Mouse (Mus musculus) thymus, postnatal 25 days (tissue): Measurements from ENCODE around the gene Adamts16.

Source experiments
- DNase-seq: peaks from one replicate; pipeline ENCODE4 v3.0.0; 2022

Adamts16 gene

DNA sequence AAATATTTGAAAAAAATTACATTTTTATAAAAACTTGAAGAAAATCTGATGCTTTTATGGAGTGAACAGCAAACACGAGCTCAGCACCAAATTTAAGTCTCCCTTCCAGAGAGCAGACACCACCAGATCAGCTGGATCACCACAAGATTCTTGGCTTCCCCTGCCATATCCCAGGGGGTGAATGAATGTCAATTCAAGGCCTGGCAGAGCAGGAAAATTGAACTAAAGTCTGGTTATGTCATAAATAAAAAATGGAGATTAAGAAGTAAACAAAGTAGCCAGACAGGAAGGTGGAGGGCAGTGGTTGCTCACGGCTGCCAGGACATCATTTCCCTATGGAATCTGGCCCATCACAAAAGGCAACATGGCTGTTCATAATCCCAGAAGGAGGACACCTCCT lies 80.3 kb downstream of the Adamts16 start:
- DNase-seq: no peak

DNA sequence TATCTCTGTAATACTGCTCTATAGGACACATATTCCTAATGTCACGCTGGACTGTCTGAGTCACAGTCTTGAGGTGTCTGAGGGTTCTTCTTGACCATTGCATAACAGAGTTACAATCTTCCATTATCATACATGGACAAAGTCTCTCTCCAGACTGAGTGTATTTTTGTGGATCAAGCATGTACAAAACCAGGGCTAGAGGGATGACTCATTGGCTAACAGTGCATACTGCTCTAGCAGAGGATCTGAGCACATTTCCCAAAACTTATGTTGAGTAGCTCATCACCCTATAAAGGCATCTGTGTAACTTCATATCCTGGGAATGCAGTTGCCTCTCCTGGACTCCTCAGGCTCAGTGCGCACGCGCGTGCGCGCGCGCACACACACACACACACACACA lies 81.4 kb downstream of the Adamts16 start:
- no peak for DNase-seq

DNA sequence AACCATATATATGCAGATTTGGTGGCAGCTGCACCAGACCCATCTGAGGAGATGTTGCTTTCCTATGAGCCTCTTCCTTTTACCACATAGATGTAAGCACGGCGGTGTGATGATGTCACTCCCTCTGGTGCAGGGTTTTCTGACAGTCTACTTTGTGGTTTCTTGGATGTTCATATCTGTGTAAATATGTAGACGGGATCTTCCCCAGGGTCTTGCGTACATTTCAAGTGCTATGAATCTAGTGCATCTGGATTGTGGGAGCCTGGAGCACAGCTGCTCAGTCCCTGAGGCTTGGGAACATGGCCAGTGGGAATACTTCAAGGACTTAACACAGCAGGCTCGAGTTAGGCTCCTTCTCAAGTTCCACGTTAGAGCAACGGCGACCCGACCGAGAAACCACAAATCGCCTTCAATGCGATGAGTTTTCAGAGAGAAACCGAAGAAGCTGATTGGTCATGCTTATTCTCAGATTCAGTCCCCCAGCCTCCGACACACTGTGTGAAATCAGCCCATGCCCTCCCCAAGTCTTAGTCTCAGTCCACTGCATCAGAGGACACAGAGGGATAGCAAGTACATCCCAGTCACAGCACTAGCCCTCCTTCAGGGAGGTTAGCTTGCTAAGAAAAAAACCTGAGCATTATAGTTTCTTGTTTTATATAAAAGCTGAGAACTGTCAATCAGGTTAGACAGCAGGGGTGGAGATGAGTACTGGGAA lies 95.2 kb downstream of the Adamts16 start:
- DNase-seq: no peak

DNA sequence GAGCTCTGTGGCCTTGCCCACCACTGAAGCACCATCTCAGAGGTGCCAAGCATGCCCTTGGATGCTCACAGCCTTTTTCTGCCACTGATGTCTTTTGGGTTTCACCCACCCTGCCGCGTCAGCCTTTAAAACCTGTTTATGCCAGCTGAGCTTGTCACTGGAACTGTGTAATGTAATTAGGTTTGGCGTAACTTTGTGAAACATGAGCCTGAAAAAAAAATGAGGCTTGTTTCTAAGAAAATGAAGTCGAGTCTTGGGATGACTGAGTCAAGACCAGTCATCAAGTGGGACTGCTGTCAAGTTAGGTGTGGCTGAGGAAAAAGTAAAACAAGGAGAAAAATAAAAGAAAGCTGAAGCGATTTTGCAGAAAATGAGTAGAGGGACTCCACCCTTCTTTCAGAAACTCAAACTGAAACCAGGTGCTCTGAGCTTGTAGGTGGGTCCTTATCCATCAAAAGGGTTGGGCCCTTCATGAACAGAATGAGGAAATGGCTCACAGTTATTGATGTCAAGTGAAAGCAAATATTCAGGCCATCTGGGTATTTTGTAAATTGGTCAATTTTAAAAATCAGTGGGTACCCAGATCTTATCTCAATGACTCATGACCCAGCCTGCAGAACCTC lies 97.1 kb downstream of the Adamts16 start:
- no peak for DNase-seq

DNA sequence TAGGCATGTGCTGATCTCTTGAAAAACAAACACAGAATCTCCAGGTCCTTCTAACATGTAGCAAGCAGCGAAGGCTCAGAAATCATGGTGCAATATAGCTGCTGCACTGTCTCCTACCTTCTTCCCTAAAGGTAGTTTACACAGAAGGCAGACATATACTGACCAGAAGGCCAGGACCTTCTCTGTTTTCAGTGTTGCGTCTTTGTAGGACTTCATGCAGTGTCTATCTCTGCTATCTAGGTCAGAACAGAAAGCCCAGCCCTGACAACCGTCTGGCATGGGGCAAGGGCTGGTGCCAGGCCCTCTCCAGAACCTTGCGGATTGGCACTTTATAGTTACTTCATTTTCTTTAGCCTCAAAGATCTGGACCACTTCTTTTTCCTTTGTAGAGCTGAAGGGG lies 98.9 kb downstream of the Adamts16 start:
- DNase-seq: no peak

DNA sequence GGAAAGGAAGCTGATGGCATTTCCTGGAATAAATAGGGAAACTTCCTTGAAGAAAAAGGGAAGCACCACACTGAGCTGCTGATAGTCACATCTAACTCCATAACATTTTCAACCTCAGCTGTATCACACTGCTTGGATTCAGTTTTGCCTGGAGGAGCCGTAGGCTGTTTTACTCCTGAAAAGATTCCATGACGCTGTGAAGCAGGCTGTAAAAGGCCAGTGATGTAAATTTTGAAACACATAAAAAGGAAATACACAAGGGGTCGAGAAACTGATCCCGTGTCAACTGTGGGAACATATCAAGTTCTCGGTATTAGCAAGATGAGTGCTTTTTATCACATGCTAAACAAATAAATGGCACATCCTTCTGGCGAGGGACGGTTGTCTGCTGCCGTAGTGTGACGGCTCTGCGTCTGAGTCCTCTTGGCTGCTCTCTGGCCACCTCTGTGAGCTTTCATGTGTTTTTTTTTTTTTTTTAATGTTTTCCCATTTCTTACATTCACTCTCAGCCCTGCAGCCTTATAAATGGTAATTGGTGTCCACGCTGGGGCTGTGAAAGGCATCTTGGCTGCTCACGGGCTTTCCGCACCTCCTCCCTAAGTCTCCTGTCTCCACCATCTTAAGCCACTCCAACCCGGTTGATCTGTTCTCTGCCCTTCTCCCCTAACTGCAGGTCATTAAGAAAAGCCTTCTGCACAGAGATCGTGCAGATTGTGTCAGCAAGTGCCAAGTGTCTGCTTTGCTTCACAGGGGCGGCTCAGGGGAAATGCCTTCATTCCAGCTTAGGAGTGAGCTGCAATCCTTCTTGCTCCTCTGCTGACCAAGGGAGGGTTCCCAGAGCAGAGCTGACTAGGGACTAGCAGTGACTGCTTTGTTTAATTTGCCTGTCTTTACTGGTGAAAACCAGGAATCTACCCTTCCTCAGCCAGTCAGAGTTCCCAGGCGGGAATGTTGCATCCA lies 101.0 kb downstream of the Adamts16 start:
- DNase-seq: no peak

DNA sequence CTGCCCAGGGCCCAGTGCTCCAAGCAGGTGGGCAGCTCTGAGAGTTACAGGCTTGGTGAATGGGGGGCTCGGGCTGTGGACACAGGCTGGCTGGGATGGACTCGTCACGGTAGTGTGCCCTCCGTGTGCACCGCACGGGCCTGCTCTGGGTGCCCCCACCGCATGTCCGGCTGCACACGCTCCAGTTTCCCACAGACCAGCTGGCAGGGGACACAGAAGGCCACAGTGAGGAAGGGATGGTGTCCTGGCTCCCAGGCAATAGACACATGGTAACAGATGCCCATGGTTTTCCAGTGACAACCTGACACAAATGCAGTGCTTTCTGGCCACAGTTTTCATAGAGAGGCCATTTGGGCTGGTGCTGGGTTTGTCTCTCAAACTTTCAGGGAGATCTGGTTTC lies 102.8 kb downstream of the Adamts16 start:
- DNase-seq: no peak

DNA sequence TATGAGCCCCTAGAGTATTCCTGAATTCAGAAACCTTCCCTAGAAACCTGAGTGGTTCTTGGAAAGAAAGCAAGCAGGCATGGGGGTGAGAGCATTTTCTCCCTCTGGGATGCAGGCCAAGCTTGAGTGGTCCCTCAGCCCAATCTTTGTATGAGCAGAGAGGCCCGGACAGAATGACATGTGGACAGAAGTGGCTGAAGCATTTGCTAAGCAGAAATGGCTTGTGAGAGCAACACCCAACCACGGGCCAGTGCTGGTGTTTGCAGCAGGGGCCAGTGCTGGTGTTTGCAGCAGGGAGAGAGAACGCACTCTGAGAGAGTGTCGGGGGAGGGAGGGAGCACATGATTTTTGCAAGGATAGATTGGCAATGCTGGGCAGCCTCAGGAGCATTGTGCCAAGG lies 105.2 kb downstream of the Adamts16 start:
- DNase-seq: no peak

DNA sequence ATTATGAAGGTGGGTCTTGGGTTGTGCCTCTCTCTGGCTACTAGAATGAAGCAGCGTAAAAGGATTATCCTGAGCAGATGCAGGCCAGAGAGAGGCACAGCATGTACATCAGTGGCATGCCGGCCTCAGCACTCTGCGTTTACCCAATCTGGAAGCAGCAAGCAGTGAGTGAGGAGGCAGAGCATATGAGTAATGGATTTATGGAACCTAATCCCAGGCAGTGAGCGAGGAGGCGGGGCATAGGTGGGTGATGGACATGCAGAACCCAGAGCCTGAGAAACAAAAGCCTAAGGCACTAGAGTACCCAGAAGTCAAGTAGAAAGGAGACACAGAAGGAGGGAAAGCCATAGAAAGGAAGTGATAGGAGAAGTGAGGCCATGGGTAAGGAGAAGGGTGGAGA lies 107.0 kb downstream of the Adamts16 start:
- DNase-seq: no peak

DNA sequence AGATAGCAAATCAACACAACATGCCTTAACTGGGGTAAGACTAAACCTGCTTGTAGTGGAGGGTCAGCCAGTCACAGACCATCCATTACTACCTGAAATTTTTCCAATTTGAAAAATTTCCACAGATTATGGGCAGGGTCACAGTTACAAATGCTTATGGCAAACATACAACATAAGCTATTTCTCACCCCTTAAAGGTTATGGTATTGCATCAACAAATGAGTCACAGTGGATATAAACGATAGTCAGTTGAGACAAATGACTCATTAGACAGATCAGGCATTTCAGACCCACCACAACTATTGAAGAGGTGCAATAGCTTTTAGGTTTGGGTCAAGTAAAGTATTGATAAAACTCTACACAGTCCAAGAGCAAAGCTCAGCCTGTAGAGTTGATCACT lies 107.7 kb downstream of the Adamts16 start:
- no peak for DNase-seq

DNA sequence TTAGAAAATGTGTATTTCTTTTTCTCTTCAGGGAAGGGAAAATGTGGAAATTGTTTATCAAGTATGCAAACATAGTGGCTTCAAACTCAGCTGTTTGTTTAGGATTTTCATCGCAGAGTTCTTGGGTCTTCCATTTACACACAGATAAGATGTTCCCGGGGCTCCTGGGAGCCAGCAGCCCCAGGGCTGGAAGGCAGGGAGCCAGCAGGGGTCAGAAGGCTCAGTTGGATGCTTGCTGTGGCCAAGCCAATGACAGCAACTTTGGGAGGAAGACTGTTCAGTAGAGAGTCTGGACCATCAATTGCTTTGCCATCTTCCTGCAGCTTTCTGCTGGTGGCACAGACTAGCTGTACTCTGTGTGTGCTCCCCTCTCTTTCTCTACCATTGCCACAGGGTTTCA lies 108.4 kb downstream of the Adamts16 start:
- DNase-seq: no peak

DNA sequence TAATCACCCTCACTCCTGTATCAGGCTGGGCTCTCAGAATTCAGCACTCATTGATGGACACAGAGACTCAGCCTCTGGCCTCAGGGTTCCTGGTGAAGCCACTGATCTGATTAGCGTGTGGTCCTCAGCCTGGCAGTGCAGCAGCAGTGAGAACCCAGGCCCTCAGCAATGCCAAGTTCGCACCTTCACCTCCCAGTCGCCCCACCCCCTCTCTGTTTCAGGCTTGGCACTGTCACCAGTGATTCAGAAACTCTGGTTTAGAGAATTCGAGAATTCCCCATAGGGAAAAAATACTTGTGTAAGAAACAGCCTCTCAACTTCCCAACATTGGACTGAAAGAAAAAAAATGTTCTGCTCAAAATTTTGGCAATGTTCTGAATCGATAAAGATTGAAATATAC lies 108.8 kb downstream of the Adamts16 start:
- DNase-seq: no peak

DNA sequence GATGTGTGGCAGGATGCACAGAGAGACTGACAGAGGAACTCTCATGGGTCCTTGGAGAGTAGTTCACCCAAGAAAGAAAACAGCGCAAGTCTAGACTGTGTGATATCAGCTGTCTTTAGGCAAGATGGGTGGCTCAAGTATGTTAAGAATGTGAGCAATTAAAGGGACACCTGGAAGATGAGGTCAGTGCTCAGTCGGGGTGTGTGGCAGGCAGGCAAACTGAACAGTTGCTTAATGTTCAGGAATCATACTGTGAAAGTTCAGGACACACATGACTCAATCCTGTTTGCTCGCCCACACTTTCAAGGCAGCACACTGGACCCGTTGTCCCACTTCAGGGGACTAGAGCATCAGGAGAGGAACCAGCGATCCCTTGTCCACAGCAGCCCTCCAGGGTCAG lies 110.3 kb downstream of the Adamts16 start:
- DNase-seq: no peak

DNA sequence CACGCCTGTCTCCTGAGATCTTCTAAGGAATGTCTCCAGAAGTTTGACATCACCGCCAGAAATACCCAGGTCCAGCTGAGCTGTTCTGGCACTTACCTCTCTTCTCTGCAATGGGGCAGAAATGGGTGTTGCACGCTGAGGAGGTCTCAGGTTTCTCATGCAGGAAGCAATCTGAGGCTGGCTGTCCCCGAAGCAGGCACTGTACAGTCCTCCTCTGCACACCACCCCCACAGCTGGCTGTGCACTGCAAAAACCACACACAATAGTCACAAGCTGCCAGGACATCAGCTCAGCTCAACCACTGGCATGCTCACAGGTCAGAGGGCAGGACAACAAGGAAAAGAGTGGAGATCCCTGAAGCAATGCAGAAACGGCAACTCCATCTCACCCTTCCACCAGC lies 111.6 kb downstream of the Adamts16 start:
- no peak for DNase-seq

DNA sequence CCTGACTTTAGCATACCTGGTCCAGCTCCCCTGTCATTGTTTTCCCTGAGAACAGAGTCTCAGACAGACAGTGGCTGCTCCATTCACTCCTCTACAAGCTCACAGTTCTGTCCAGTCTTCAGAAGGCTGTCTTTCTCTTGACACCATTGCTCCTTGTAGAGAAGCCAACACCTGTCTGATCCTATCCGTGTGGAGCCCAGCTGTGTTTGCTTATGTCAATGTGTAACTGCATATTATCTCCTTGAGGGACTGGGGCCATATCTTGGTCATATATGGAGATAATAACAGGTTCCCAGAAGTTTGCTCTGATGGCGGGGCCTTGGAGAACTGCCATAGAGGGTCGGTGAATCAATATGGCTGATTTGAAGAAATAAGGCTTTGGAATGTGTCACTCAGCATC lies 115.4 kb downstream of the Adamts16 start:
- no peak for DNase-seq

DNA sequence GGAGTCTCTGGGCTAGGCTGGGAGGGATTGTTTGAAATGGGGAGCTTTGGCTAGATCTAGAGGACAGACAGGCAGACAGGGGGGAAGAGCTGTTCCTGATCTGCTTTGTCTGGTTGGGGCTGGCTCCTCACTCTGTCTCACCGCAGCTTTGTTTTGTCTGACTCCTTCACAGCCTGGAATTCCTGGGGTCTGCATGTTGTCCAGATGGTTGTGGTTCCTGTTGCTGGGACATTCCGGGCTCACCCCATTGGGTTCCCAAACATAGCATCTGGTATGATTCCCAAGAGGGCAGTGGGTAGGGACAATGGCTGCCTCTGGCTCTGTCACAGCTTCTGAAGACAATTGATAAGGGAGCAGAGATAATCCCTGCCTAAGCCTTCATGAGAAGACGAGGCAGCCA lies 117.0 kb downstream of the Adamts16 start:
- DNase-seq: no peak

DNA sequence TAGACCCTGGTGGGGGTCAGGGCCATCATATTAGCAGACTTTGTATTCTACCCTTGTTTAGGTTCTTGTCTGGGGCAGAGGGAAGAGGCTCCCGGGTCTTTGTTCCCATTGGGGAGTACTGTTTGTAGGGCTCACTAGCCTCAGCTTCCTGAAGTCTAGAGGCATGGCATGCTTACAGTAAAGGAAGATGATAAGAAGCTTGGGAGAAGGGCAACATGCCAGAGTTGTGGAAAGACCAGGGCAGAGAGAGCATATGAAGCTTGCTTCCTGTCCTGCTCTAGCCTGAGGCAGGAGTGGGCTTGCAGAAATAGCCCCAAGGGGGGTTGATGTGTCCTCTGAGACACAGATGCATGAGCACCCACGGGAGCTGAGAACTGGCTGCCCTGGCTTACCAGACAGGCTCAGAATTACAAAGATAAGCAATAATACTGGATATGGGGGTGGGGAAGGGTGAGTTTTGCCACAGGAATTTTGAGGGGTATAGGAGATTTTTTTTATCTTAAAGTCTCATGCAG lies 117.4 kb downstream of the Adamts16 start:
- no peak for DNase-seq

DNA sequence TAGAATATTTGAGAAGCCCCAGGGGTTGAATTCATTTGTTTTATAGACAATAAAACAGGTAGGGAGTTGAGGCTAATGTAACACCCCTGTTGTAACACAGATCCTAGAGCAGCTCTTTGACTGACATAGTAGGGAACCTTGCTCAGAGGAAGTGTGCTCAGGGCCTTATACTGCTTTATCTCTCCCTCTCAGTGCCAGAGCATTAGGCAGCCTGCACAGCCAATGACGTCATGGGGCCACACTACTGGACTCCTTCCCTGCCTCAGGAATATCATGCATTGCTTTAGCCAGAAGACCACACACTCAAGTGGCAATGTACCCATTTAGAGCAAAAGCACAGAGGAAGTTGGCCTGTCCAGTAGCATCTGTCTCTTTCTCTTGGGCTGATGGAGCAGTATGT lies 121.6 kb downstream of the Adamts16 start:
- DNase-seq: no peak

DNA sequence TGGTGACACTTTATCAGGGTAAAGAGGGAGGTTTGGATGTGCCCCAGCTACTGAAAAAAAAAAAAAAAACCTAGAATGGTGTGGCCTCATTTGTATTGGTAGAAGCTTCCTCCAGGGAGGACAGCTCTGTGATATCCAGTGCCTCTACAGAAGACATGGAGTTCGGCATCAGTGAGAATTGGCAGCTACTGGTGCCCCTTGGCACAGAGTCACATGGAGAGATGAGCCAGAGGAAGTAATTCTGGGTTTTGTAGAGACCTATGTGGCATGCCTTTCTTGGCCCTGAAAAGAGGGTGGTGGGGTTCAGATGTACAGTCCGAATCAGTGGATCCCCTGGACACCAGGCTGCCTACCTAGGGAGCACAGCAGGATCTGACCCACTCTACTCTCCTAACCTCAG lies 122.8 kb downstream of the Adamts16 start:
- no peak for DNase-seq

DNA sequence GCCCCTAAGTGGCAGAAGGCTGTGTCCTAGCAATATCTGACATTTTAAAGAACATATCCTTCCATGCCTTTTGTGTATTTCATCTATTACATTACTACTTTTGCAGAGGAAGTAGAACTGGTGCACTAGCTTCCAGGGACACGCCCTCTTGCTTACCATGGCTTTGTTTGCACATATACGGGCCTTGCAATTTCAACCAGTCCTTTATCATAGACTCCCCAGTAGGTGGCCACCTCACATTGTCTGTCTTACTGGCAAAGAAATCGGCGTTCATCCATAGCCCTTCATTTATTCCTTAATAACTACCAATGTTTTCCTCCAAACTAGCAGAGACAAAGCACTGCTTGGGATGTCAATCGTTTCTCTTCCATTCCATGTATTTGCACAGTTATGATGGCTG lies 125.6 kb downstream of the Adamts16 start:
- DNase-seq: no peak

DNA sequence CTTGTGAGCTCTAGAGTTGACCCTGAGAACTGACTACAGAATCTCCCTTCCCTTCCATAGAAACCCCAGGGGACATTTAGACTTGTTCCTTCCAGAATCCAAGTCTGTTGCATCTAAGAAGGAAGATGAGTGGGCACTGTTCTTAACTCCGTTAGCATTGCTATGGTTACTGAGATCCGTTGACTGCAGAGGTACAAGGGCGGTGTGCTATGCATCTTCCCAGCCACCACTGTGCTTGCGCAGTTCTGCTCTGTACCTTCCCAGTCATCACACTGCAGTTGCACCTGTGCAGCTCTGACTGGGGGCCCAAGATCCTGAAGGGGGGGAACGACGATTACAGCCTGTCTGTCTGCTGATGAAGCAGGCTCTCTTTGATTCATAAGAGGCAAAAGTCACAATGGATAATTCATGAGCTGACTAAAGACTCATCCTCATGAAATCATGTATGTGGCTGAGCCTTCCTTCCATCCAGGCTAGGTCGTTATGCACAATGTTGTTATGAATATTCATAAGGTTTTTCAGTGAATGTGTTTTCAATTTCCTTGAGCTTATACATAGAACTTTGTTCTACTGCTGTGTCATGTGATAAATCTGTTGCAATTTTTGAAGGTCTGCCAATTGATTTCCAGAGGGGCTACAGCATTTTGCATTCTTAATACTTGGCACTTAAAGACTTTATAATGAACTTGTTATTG lies 127.4 kb downstream of the Adamts16 start:
- DNase-seq: no peak

DNA sequence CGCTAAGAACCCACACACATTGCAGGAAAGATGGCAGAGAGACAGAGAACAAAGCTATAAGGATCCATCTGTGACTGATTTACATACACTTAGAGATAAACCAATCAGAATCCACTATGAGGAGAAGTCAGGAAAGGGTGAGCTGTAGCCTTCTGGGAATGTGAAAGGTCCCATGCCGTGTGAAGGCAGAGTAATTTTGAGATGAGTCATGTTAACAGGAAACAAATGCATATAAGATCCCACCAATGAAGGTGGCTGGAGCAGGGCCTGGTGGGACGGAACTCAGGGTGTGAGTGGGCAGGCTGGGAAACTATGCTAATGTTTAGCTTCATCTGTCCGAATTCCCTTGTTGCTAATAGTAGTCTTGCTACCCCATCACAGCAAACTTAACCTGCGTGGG lies 128.3 kb downstream of the Adamts16 start:
- no peak for DNase-seq
